Mouse (Mus musculus) intestine, embryonic 14.5 days (tissue): ENCODE results near the gene Tas2r109. TPM values are rescaled to one million over a fixed set of nuclear protein-coding genes. Genes with fewer than 3 reads are reported as not detected.
"Not testable (repeated sequence)": the region's sequence is repeated elsewhere in the genome, so short reads cannot be mapped to it uniquely, and the experiment has no call there.

Experiments
- ATAC-seq: fragments of 200-750 bp; cut with Nextera tagmentation; replicated peaks from 2 replicates; pipeline ENCODE4 v1.8.0; 2017; ENCODE audit warnings: low read depth, moderate number of reproducible peaks, moderate TSS enrichment, moderate library complexity; ENCODE audit not compliant: low FRiP score, low TSS enrichment
- DNase-seq: peaks from one replicate; pipeline ENCODE4 v3.0.0-alpha.2; 2018; ENCODE audit warnings: low spot score
- H3K27ac ChIP-seq: fragments of 300-500 bp; sonication (generic); 2 replicates; pipeline ENCODE4 v1.5.1; 2014; ENCODE audit warnings: low read depth, mild to moderate bottlenecking, control low read depth
- H3K27me3 ChIP-seq: fragments of 300-500 bp; sonication (generic); replicated peaks from 2 replicates; pipeline ENCODE4 v1.6.1; 2014; ENCODE audit warnings: low read length, control low read depth; ENCODE audit not compliant: control insufficient read depth, insufficient read depth
- H3K36me3 ChIP-seq: fragments of 300-500 bp; sonication (generic); 2 replicates; pipeline ENCODE4 v1.6.1; 2014; ENCODE audit warnings: low read length, control low read depth; ENCODE audit not compliant: control insufficient read depth, insufficient read depth
- H3K4me1 ChIP-seq: fragments of 300-500 bp; sonication (generic); replicated peaks from 2 replicates; pipeline ENCODE4 v1.6.1; 2014; ENCODE audit warnings: low read length, control low read depth, mixed read lengths; ENCODE audit not compliant: control insufficient read depth, insufficient read depth
- H3K4me2 ChIP-seq: fragments of 300-500 bp; sonication (generic); 2 replicates; pipeline ENCODE4 v1.6.1; 2014; ENCODE audit warnings: low read length
- H3K4me3 ChIP-seq: fragments of 300-500 bp; sonication (generic); 2 replicates; pipeline ENCODE4 v1.5.1; 2014; ENCODE audit warnings: low read depth, low read length, control low read depth, mixed read lengths
- H3K9ac ChIP-seq: fragments of 300-500 bp; sonication (generic); 2 replicates; pipeline ENCODE4 v1.6.1; 2014; ENCODE audit warnings: mild to moderate bottlenecking, low read length
- H3K9me3 ChIP-seq: fragments of 300-500 bp; sonication (generic); 2 replicates; pipeline ENCODE4 v1.6.1; 2016; ENCODE audit warnings: low read length, control low read depth; ENCODE audit not compliant: control insufficient read depth
- WGBS: fragments of 180-500 bp; shearing (Covaris S2); extraction: QIAGEN DNeasy Blood & Tissue Kit; methylation state at CpG from one replicate; pipeline ENCODE4 v1.1.7; 2014; 5-methylcytosine and 5-hydroxymethylcytosine counted together
- polyA plus RNA-seq: library from polyadenylated mRNA; unstranded; fragments of >200 nt; fragmentation: Nextera tagmentation; extraction: Ambion mirVana; gene quantifications from 2 replicates; pipeline ENCODE4 v1.2.1, GENCODE M21; 2014

The Tas2r109 gene
- polyA plus RNA-seq: not detected in 2 replicates

GRCm38 (mm10) chr6:132980865-132981264 is at the start of gene Tas2r109:
TSS of gene Tas2r109 (minus strand) at chr6:132980965.
- Histone ChIP-seq H3K9ac (no peak within 1 kb of the TSS), H3K4me1 (no peaks in the 10 kb centered on the region), H3K4me2 (no peak within 1 kb of the TSS), H3K9me3 (no peaks in the 10 kb centered on the region), H3K36me3 (no peaks in the 10 kb centered on the region), H3K27ac (no peak within 1 kb of the TSS), H3K4me3 (no peak within 1 kb of the TSS), H3K27me3 (no peaks in the 10 kb centered on the region)
- WGBS: 85% methylated on average over 2 of the region's 2 CpGs
- DNase-seq (no peak), ATAC-seq (no peak)

GRCm38 (mm10) chr6:132957819-132958218 is 22.9 kb downstream of the Tas2r109 start, which contains the start of gene Tas2r131:
TSS of gene Tas2r131 (minus strand) at chr6:132957919.
- no peaks in the 10 kb centered on the region for H3K36me3 ChIP-seq
- 88% methylated on average over 1 of the region's 1 CpGs for WGBS
- H3K27me3 ChIP-seq: no peaks in the 10 kb centered on the region
- no peak within 1 kb of the TSS for H3K4me3 ChIP-seq
- H3K27ac ChIP-seq: no peak within 1 kb of the TSS
- no peak within 1 kb of the TSS for H3K9ac ChIP-seq
- no peak within 1 kb of the TSS for H3K4me2 ChIP-seq
- no peaks in the 10 kb centered on the region for H3K4me1 ChIP-seq
- ATAC-seq (no peak), DNase-seq (no peak)
- no peaks in the 10 kb centered on the region for H3K9me3 ChIP-seq

- H3K36me3 ChIP-seq: no peaks in the 10 kb centered on the region
- no peak for DNase-seq
- no peaks in the 10 kb centered on the region for H3K27me3 ChIP-seq
- no peaks in the 10 kb centered on the region for H3K4me1 ChIP-seq
- H3K27ac ChIP-seq: no peak within 1 kb of the TSS
- H3K4me3 ChIP-seq: no peak within 1 kb of the TSS
- no peak within 1 kb of the TSS for H3K4me2 ChIP-seq
- no peak within 1 kb of the TSS for H3K9ac ChIP-seq
- ATAC-seq: no peak
- 76% methylated on average over 2 of the region's 2 CpGs for WGBS
- no peaks in the 10 kb centered on the region; the same call in 1 of the 2 replicates for H3K9me3 ChIP-seq
Observed at GRCm38 (mm10) chr6:132950802-132951201, 30.0 kb downstream of the Tas2r109 start, which contains the start of gene Tas2r129. TSS of gene Tas2r129 (plus strand) at chr6:132951102.

GRCm38 (mm10) chr6:132941376-132941775 is 39.4 kb downstream of the Tas2r109 start:
- not testable (repeated sequence) for DNase-seq, ATAC-seq

More at GRCm38 (mm10) chr6:132941376-132941775, 39.4 kb downstream of the Tas2r109 start:
- not testable (repeated sequence) for H3K27me3 ChIP-seq, H3K36me3 ChIP-seq, H3K4me1 ChIP-seq, H3K9ac ChIP-seq, H3K4me2 ChIP-seq, H3K9me3 ChIP-seq, H3K4me3 ChIP-seq, H3K27ac ChIP-seq

Other genes starting within 250 kb of the Tas2r109 start
- not detected in 2 replicates for gene Tas2r115, start 242.9 kb downstream of the Tas2r109 start, polyA plus RNA-seq
- not detected in 2 replicates for gene Tas2r124, start 226.2 kb downstream of the Tas2r109 start, polyA plus RNA-seq
- not detected in 2 replicates for gene Tas2r102, start 218.8 kb downstream of the Tas2r109 start, polyA plus RNA-seq
- gene Tas2r136, start 202.8 kb downstream of the Tas2r109 start, polyA plus RNA-seq: not detected in 2 replicates
- not detected in 2 replicates for gene Tas2r117, start 178.1 kb downstream of the Tas2r109 start, polyA plus RNA-seq
- not detected in 2 replicates for gene Tas2r123, start 133.8 kb downstream of the Tas2r109 start, polyA plus RNA-seq
- not detected in 2 replicates for gene Tas2r116, start 125.5 kb downstream of the Tas2r109 start, polyA plus RNA-seq
- gene Tas2r110, start 113.0 kb downstream of the Tas2r109 start, polyA plus RNA-seq: not detected in 2 replicates
- not detected in 2 replicates for gene Tas2r113, start 88.0 kb downstream of the Tas2r109 start, polyA plus RNA-seq
- gene Tas2r125, start 71.3 kb downstream of the Tas2r109 start, polyA plus RNA-seq: not detected in 2 replicates
- not detected in 2 replicates for gene Tas2r129, start 29.9 kb downstream of the Tas2r109 start, polyA plus RNA-seq
- not detected in 2 replicates for gene Tas2r131, start 23.0 kb downstream of the Tas2r109 start, polyA plus RNA-seq
- gene Tas2r103, start 56.1 kb upstream of the Tas2r109 start, polyA plus RNA-seq: not detected in 2 replicates
- gene Tas2r140, start 74.9 kb upstream of the Tas2r109 start, polyA plus RNA-seq: not detected in 2 replicates
- 61.8 and 65.0 TPM in 2 replicates for gene Smim10l1, start 123.9 kb upstream of the Tas2r109 start, polyA plus RNA-seq